Mouse (Mus musculus) adrenal gland, postnatal 25 days (tissue): Measurements from ENCODE around the gene Tnp2. TPM values are rescaled to one million over a fixed set of nuclear protein-coding genes. Genes with fewer than 3 reads are reported as not detected.

Experiments
- DNase-seq: peaks from one replicate; pipeline ENCODE4 v3.0.0; 2021; ENCODE audit warnings: mixed read lengths
- total RNA-seq: library from RNA; stranded (reverse); gene quantifications from 2 replicates; pipeline ENCODE4 v1.2.3, GENCODE M21; 2021

Tnp2 gene
- total RNA-seq, 1 experiment from 2014 or later = not detected

- no peak for DNase-seq
Observed at GRCm38 (mm10) chr16:10787548-10788058, 857 bp downstream of the Tnp2 start.

GRCm38 (mm10) chr16:10786782-10787547 is 1.5 kb downstream of the Tnp2 start:
- no peak for DNase-seq

- peak; percentile 74 for DNase-seq
Observed at GRCm38 (mm10) chr16:10786288-10786687, 2.2 kb downstream of the Tnp2 start.

GRCm38 (mm10) chr16:10785371-10786231 is 2.9 kb downstream of the Tnp2 start, which contains the start of gene Socs1:
Gene Socs1 (minus strand): TSS chr16:10785536.
- DNase-seq = peak; percentile 92

- DNase-seq = peak; percentile 93
Observed at GRCm38 (mm10) chr16:10784793-10785370, 3.6 kb downstream of the Tnp2 start.

DNA sequence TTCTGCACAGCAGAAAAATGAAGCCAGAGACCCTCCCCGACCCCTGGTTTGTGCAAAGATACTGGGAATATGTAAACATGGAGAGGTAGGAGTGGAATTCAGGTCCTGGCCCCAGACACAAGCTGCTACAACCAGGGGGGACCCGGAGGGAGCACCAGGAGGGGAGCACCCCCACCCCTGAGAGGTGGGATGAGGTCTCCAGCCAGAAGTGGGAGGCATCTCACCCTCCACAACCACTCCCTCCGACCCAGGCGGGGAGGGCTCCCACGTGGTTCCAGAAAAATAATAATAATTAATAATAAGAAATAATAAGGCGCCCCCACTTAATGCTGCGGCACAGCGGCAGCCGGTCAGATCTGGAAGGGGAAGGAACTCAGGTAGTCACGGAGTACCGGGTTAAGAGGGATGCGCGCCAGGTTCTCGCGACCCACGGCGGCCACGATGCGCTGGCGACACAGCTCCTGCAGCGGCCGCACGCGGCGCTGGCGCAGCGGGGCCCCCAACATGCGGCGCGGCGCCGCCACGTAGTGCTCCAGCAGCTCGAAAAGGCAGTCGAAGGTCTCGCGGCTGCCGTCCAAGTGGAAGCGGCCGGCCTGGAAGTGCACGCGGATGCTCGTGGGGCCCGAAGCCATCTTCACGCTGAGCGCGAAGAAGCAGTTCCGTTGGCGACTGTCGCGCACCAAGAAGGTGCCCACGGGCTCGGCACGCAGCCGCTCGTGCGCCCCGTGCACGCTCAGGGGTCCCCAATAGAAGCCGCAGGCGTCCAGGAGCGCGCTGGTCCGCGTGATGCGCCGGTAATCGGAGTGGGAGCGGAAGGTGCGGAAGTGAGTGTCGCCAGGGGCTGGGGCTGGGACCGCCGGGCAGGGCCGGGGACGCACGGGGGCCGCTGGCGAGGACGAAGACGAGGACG is 4.3 kb downstream of the Tnp2 start:
- peak; percentile 57 for DNase-seq

GRCm38 (mm10) chr16:10783451-10783850 is 5.0 kb downstream of the Tnp2 start:
- no peak for DNase-seq

DNA sequence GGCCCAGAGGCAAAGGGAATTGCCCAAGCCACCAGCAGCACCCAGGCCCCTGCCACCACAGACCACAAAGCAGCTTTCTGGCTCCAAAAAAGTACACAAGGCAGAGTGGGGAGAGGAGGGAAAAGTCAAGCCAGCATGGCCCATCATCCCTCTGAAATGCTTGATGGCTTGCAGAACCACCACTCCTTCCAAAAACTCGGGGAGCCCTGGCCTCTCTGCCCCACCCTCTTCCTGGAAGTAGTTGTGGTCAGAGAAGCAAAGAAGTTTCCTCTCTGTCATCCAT is 5.4 kb downstream of the Tnp2 start:
- no peak for DNase-seq

DNA sequence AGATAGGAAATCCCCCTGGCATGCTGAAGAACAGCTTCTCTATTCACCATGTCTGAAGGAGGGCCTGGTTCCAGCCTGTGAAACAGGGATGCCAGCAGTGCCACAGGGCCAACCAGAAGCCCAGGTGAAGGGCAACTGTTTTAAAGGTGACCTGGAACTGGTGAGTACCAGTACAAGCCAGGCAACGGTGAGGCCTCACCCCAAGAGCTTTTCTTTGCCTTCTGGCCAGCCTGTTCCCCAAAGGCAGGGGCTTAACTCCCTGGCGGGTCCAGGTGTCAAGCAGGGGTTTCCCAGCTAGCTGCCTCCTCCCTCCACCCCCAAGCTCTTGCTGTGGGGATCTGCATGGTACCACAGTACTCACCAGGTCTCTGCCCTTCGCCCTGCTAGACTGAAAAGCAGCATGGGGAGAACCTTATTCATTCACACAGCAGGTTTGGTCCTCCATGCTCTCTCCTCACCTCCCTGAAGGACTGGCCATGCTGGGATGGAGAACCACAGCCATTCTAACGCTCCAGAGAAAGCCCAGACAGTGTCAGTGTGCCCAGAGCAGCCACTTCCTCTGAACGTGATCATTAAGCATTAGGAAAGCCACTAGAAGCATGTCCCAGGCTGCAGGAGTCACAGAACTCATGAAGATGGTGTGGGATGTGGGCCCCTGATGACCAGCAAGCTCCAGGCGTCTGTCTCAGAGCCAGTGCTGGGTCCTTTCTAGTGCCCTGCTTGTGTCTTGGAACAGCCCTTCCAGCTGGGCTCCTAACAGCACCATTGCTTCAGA is 5.9 kb downstream of the Tnp2 start:
- DNase-seq = no peak

DNA sequence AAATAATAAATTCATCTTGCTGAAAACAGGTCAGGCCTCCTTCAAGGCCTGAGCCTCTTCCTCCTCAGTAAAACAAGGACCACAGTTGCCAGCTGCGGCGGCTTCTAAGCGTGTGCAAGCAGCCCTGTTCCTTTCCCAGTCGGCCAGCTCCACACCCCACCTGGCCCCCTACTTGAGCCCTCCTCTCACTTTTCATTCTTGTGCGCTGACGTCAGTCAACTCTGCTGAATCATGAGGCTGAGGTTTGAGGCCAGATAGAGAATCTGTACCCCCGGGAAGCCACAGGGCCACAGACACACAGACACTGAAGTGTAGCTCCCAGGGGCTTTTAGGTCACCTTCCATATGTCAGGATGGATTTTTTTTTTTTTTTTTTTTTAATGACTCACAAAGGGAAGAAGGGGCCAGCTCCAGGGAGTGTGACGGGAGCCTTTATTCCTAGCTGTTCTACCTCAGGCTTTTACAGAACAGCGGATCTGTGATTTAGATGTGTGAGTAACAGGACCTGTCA is 6.5 kb downstream of the Tnp2 start:
- peak; percentile 20 for DNase-seq

DNA sequence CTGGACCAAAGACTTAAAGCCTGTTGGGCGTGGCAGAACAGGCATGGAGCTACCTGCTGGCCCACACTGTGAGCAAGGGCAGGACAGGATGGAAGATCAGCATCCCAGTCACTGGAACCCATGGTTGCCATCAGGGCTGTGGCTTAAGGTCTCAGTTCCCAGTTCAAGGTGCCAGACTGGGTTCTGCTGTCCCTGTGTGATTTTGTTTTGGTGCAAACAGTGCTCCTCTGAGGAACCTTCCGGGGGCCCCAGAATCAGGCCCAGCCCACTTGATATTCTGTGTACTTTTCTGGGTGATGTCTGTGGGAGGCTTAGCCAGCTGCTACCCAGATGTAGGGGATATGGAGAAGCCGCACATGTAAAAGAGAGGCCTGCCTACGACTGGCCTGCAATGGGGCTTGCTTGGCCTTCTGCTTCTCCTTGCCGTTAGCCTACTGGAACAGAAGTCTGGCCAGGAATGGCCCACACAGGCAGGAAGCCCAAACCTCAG is 7.8 kb downstream of the Tnp2 start:
- no peak for DNase-seq

DNA sequence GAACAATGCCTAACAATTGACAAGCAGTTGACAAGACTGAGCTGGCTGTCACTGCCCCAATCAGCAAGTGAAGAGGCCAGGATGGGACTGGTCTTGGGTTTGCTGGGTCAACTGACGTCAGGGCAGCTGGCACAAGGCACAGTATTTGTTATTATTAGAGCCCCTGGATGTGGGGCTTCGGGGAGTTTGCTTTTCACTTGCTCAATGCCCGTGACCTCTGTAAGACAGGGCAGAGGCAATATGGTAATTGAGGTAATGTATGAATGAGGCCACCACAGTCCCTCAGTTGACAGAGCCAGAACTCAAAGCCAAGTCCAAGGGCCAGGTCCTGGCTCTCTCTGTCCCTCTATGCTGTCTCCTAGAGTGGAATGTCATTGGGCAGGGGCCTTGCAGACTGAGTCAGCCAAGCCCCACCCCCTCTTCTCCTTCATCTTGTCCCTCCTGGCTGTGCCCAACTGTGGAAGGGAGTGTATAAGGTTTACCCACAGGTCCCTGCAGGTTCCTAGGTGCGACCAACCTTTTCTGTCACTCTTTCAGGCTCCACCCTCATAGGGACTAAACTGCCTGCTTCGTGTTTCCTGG is 10.8 kb downstream of the Tnp2 start:
- peak; percentile 20 for DNase-seq

DNA sequence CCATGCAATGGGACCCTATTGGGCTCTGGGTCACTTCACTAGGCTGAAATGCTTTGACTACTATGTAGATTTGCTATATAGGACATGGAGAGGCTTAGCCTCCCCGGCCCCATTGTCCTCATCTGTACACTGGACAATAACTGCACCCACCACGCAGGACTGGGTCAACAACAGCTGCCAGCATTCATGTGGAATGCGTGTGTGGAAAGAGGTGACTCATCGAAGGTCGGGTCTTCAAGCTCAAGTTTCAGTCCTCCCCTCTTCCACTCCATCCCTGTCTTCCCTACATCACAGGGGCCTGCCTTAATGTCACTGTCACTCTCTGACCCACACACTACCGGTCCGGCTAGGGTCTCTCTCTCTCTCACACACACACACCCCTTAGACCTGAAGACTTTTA is 12.1 kb downstream of the Tnp2 start:
- peak; percentile 34 for DNase-seq

- peak; percentile 29 for DNase-seq
Observed at GRCm38 (mm10) chr16:10774726-10775125, 13.7 kb downstream of the Tnp2 start.

GRCm38 (mm10) chr16:10773543-10773942 is 14.9 kb downstream of the Tnp2 start:
- no peak for DNase-seq

GRCm38 (mm10) chr16:10771769-10772510 is 16.5 kb downstream of the Tnp2 start:
- DNase-seq = no peak

DNA sequence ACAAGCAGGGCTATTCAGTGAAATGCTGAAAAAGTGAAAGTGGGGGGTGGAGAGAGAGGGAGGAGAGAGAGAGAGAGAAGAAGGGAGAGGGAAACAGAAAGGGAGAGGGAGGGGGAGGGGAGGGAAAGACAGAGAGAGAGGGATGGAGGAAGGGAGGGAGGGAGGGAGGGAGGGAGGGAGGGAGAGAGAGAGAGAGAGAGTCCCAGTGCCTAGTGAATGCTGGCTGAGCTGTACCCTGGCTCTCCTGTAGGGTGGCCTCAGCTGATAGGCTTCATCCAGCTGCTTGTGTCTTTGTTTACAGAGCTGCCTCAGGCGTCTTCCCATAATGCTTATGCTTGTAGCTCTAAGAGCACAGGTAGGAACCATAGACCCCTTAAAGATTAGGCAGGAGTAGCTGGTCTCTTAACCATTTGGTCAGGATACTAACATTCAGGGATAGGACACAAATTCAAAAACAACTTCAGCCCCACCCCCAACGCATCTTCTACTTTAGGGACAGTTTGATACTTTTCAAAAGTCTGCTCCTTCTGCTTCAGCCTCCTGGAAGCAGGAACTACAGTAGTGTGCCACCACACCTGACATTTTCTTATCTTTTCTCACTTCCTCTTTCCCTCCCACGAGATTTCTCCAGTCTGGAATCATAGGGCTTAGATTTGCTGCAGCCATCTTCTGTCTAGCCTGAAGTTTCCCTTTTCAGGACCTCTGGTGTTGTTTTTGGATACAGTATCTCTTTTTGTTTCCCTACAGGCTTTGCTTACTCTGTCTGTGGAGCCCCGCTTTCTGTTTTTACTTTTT is 17.7 kb downstream of the Tnp2 start:
- DNase-seq = no peak

GRCm38 (mm10) chr16:10769661-10770060 is 18.8 kb downstream of the Tnp2 start:
- peak; percentile 23 for DNase-seq

DNA sequence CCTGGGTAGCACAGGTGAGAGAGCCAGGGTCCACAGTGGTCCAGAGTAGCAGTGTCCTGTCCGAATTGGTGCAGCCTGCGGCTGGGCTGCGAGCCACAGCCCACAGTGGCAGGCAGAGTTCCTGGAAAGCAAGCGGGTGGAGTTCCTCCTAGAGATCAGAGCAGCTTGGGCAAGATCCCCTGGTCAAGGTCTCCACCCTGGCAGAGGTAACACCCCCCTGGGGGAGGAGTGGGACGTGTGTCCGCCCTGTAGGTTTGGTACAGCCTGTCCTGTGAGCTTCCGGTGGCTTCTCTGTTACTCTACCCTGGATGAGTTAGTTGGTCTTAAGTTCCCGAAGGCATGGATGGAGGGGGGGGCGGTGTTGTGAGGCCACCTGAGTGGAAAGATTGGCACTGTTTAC is 19.6 kb downstream of the Tnp2 start:
- DNase-seq = peak; percentile 34
